Comparison of ENCODE assay signal across 14 mouse cellular contexts in genomic region chr10:63411674-63412073, GRCm38 (mm10). TPM values are rescaled to one million over a fixed set of nuclear protein-coding genes. Genes with fewer than 3 reads are reported as not detected.
"Had no signal": no experiment of that assay in that cellular context is flagged by ENCODE, and none has a peak within 500 bp of the region (broad histone marks: within the 10 kb centered on the region; RNA-seq: fewer than 3 reads in every experiment).

No protein-coding gene starts in this region.

RNA-seq across cellular contexts. Expression of gene Gm7075, which starts 9.9 kb away (rescaled TPM):
- polyA plus RNA-seq: liver, embryonic 16.5 days; lung, embryonic 14.5 days; lung, embryonic 16.5 days; midbrain, embryonic 12.5 days; midbrain, embryonic 14.5 days; midbrain, embryonic 16.5 days; myocyte; neural tube, embryonic 11.5 days; neural tube, embryonic 13.5 days; neural tube, embryonic 15.5 days; small intestine, adult 2 months; stomach, embryonic 14.5 days; stomach, embryonic 16.5 days; thymus, postnatal 0 days had no signal

RNA-seq across cellular contexts. Expression of gene Ctnna3, which starts 18.2 kb away (rescaled TPM):
- polyA plus RNA-seq: midbrain, embryonic 12.5 days had no signal
